Mouse (Mus musculus) lung, postnatal 14 days (tissue): ENCODE results near the gene Pabpn1l.
"Not testable (repeated sequence)": the region's sequence is repeated elsewhere in the genome, so short reads cannot be mapped to it uniquely, and the experiment has no call there.

ENCODE experiments used
- DNase-seq: peaks from one replicate; pipeline ENCODE4 v3.0.0; 2021

Pabpn1l gene

GRCm38 (mm10) chr8:122644175-122644954, 21.8 kb upstream of the Pabpn1l start:
- DNase-seq = no peak

DNA sequence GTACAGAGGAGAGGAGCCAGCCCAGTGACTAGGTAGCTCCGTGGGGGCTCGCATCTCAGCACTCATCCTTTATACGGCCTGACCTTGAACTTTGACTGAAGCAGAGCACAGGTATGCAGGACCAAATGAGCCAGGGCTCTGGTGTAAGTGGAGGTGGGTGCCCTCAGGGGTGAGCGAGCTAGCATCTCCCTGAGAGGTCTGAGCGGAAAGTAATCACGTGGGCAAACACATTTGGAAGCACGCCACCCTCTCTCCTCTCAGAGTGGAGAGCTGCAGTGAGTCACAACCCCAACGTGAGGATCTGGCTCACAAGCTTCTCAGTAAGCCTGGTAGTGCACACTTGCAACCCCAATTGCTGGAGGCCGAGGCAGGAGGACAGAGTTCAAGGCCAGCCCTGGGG, 19.5 kb upstream of the Pabpn1l start:
- peak; percentile 72 for DNase-seq

- no peak for DNase-seq
Measured at GRCm38 (mm10) chr8:122641406-122641805, 18.9 kb upstream of the Pabpn1l start.

DNA sequence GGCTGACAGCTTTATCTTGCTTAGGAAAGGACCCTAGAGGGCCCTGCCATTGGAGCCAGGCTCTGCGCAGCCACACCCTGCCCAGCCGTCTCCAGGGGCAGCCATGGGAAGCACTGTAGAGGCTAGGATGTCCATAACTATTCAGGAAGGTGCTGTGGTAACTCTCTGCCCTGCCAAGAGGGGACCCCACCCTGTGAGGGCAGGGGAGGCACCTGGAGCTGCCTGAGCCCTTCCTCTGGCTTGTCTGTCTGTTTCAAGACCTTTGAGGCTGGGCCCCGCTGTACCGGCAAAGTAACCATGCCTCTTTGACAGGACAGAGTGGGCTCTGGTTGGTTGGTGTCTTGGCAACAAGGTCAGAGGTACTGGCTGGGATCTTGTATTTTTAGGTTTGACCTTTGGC, 18.3 kb upstream of the Pabpn1l start:
- no peak for DNase-seq

DNA sequence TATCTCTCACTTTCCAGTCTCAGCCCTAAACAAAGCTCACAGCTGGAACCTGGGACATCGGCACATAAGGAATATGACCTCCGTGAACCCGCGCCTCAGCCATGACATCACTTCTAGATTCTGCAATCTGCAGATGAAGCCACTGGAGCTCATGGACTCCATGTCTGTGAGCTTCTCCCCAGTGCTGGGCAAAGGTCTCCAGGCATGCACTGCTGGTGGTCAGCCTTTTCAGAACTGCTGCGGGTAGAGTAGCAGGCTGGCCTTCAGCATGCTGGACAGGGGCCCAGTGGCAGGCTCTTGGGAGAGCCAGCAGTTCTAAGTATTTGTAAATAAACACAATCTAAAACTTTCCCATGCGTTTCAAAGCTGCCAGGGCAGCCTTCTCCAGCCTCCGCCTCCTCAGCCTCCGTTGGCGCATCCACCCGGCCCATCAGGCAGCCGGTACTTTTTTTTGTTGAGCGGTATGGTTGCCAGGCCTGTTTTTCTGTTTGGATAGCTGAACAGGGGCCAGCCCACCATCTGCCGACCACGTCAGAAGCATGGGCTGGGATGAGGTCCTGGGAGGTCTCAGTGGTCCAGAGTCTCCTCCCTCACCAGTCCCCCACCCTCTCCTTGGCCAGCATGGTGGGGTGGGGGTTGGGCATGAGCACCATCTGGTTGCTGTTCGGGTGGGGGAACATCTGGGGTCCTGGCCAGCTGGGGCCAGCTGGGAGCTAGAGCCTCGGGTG, 17.1 kb upstream of the Pabpn1l start:
- peak; percentile 72 for DNase-seq

DNA sequence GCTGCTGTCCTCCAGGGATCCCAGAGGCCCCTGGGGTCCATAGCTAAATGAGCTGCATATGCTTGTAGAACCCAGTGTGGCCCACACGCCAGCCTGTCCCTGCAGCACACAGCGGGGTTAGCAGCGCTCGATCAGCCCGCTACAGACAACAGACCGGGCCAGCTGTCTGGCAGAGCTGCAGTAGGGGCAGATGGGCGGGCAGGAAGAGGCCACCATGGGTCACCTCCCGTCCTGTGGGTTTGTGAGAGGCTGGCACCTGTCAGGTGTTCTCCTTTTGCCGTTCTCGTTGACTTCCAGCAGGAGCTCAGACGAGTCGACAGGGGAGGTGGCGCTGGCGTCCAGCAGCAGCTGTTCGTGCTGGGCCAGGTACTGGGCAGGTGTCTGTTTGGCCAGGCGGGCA, 16.1 kb upstream of the Pabpn1l start:
- no peak for DNase-seq

GRCm38 (mm10) chr8:122637230-122637629, 14.7 kb upstream of the Pabpn1l start:
- no peak for DNase-seq

DNA sequence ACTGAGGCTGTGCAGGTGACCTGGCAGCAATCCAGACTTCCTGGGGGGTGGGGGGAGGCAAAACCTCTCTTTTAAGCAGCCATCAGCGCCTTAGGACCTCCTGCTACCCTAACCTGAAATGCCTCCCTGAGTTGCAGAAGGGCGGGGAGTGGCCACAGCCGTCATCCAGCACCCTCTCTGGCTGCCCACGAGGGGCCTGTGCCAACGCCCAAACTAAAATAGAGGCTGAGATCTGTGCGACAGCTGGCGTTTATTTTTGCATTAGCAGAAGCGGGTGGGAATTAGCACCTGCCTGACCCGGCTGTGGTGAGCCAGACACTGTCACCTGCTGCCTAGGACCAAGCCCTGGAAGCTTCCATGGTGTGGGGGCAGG, 14.2 kb upstream of the Pabpn1l start:
- no peak for DNase-seq

DNA sequence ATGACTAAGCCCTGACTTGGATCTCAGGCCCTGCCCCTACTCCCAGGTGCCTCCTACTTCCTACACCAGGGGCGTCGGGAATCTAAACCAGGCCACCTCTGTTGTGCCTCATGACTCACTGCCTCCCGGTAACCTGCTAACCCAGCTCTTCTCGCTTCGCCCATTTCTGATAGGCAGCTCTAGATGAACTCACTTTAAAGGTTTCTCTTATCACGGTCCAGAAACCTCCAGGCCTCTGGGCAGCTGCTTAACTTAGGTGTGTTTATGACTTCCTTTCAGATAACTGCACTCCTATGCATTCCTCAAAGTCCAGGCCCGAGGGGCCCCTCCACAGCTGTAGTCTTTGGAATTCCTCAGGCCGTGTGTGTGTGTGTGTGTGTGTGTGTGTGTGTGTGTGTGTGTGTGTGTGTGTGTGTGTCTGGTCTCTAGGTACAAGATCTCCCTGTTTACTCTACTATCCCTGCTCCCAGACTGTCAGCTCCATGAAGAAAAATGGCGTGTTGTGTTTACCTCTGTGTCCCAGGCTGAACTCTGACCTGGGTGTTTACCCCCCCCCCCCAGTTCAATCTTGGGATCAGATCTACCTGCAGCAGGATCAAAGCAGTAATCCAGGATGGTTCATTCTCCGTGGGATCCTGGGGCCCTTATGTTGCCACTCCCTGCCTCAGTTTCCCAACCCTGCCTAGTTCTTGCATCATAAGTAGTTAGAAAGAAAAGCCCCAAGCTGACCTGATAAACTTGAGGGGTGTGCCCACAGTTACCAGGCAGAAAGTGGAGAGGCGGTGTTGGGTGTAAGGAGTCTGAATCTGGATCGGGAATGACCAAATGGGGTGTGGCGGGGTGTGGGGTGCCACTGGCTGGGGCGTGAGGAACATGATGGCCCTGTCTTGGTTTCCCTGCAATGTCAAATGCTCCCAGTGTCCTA, 13.6 kb upstream of the Pabpn1l start:
- DNase-seq = no peak

- no peak for DNase-seq
Measured at GRCm38 (mm10) chr8:122633205-122633604, 10.7 kb upstream of the Pabpn1l start.

DNA sequence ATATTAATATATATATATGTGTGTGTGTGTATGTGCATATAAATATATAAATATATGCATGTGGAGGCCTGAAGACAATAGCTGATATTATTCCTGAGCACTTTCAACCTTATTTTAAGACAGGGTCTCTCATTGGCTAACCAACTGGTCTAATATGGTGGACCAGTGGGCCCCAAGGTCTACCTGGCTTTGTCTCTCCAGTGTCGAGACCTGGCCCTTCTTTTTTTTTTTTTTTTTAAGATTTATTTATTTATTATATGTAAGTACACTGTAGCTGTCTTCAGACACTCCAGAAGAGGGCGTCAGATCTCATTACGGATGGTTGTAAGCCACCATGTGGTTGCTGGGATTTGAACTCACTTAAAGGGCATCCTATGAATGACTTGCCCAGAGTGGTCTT, 9.6 kb upstream of the Pabpn1l start:
- DNase-seq = not testable (repeated sequence)

DNA sequence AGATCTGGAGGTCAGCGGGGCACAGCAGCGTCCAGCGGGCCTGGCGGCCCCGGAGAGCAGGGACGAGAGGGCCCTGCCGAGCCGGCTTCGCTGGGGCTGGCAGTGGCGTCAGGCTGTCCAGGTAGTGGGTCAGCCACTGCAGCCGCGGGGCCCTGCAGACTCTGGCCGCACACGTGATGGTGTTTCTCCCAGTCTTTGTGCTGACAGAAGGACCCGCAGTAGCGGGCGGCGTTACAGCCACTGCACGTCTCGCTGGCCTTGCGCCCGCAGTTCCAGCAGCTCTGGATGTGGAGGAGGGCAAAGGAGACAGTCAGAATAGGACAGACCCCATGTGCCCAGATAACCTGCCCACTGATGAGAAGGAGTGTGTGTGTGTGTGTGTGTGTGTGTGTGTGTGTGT, 8.2 kb upstream of the Pabpn1l start:
- DNase-seq = no peak

- DNase-seq = no peak
Measured at GRCm38 (mm10) chr8:122629388-122629787, 6.8 kb upstream of the Pabpn1l start.

- no peak for DNase-seq
Measured at GRCm38 (mm10) chr8:122626896-122627295, 4.4 kb upstream of the Pabpn1l start.

GRCm38 (mm10) chr8:122625811-122626210, 3.3 kb upstream of the Pabpn1l start:
- DNase-seq = no peak

DNA sequence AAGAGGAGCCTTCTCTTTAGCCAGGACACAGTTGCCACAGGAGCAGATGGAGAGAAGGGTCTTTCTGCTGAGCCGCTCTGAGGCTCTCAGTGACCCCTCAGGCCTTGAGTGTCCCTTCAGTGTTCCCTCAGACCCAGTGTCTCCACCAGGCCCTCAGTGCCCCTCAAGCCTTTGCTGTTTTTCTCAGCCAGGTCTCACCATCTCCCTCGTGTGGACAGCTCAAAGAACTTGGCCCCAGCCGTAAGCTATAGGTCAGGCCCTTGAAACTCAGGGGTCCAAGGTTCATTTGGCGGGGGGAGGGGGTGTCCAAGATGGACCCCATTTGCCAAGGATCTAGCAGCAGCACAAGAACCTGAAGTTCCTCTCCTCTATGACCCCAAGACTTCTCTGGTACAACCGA, 2.1 kb upstream of the Pabpn1l start:
- no peak for DNase-seq

- no peak for DNase-seq
Measured at GRCm38 (mm10) chr8:122623844-122624642, 1.5 kb upstream of the Pabpn1l start.

DNA sequence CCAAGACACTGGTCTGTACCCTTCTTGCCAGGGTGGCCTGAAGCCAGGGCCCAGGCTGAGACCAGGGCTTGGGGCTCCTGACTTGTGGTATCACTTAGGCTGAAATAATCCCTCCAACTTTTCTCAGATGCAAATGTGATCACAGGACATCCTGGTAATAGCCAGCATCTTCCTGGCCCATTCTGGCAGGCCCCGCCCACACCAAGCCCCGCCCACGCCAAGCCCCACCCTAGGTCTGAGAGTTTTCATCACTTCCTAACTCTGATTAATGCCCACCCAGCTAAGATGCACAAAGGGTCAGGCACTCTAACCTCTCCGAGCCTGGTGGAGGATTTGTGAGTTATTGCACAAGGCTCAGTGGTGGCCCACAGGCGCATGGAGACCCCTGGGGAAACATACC, 2.1 kb downstream of the Pabpn1l start:
- DNase-seq = no peak

DNA sequence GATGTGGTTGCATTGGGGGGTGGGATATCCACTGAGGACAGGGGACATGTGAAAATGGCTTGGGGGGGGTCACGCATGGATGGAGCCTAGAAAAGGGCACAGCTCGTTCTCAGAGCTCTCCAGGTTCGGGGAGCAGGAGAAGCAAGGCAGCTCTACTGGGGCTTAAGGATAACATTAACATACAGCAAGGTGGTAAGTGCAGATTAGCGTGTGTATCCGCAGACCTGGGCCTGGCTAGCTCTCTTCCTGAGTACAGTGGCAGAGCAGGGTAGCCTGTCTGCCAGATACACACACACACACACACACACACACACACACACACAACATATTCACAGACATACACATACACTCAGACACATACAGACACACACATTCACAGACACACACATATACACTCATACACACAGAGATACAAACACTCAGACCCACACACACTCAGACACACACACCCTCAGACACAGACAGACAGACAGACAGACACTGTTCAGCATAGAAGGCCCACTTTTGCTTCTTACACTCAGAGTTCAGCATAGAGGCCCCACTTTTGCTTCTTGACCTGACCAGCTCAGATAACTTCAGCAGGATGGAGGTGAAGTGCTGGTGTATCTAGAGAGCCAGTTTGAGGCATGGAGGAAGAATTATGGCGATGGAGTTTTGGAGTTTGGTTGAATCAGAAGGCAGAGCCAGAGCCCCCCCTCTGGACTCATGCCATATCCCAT, 3.7 kb downstream of the Pabpn1l start:
- DNase-seq = no peak

DNA sequence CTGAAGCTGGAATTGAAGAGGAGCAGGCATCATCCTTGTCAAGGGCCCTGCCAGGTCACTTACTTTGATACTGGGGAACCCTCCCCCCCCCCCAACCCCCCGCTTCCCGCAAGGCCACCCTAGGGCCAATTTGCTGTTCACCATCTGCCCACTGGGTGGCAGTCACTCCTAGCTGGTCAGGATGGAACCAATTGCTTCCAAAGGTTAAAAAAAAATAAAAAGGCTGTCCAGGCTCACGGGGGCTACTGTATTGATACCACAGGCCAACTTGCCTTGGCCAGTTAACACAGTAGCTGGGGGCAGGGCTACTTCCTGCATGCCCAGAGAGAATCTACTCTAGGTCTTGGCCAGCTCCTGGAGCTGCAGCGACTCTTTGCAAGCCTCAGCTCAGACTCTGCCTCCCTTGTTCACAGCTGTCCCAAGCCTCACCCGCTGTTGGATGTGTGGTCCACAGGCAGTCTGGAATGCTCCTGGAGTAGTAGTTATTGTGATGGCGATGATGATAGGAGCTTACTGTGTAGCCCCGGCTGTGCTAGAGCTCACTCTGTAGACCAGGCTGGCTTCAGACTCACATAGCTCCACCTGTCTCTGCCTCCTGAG, 4.5 kb downstream of the Pabpn1l start:
- peak; percentile 92 for DNase-seq

- DNase-seq = peak; percentile 40
Measured at GRCm38 (mm10) chr8:122616181-122616905, 6.2 kb downstream of the Pabpn1l start.
